Mouse (Mus musculus) frontal cortex, postnatal 14 days (tissue): ENCODE data around the gene D130052B06Rik.
A peak's percentile ranks its signal among the peaks of the same experiment; 100 is the strongest.

Source experiments
- DNase-seq, 2 experiments: peaks; one replicate each; pipeline ENCODE4 v3.0.0; 2022; ENCODE audit warnings: low spot score in 2 of 2

The D130052B06Rik gene

DNA sequence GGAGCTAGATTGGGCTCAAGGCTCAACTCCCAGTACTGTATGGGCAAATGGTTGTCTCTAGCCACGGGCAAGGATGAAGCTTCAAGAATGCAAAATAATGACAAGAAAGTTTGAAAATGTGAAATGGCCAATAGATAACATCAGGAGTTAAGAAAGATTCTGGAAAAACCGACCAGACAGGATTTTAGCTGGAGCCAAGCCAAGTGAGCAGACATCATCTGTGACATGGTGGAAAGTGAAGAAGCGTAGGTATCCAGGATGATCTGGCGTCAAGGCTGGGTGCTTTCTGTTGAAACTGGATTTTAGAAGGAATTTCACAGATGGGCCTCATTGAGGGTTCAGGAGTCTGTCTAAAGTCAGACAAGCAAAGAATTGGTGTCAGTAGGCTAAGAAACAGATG, at the start of gene D130052B06Rik:
Gene D130052B06Rik (plus strand): TSS at position 317 of the 400 bp plus-strand sequence.
- no peak for DNase-seq

DNA sequence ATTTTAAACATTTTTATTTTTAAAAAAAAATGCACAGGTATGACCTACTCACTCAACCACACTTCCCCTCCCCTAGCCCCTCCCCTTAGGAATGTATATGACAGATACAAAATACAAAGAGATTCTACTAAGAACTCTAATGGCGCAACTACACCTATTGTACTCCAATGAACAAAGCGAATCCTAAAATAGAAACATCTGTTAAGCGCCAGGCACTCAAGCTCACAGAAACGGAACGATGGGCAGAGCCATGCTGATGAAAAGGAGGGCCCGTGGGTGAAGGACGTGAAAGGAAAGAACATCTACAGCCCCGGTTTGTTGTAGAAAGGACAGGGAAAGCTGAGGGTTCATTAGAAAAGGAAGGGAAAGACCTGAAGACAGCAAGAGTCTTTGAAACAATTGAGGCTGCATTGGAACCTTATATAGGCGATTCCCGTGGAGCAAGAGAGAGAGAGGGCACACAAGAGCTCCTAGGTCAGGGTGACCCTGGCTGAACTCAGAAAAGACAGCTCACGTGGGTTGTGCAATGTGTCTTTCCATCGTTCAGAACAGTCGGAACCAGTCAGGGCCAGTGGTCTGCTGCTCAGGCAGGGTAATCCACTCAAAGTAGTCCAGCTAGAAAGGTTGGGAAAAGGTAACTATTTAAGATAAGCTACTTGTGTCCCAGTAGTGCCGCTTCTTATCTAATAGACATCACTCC, 48.1 kb upstream of the D130052B06Rik start:
- DNase-seq: no peak

- DNase-seq: no peak
Measured at GRCm38 (mm10) chr11:33554123-33554522, 45.0 kb upstream of the D130052B06Rik start.

DNA sequence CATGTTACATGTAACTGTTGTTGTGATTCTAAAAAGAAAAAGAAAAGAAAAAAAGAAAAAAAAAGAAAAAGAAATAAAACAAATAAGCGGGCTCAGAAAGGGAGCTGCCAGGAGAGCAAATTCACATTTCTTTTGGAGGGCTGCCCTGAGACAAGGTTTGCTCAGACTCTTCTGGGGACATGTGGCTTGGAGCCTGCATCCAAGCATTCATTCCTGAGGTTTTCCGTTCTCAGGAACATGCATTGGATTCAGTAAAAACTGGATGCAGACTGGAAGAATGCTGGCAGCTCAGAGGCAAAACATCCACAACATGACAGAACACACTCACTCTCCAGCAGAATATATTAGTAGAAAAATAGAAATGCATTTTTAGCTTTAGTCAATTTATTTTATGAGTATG, 35.2 kb upstream of the D130052B06Rik start:
- no peak for DNase-seq

DNA sequence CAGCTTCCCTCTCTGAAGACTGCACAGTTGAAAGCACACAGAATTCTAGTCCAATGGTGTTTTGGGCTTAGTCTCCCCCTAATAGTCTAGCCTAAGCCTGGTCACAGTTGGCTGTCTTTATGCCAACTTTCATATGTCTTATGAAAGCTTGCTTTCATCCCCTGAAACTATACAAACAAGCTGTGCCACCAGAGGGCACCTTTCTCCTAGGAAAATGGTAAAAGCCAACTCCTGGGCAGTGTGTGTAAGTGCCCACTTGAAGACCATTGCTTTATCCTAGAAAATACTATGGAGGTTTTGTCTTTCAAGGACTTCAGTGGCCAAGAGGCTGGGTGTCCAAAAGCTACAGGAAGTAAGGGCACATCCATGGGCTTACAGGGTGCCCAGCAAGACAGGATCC, 28.7 kb upstream of the D130052B06Rik start:
- peak in 1 of 2 experiments; percentile 9 for DNase-seq

GRCm38 (mm10) chr11:33574944-33575343, 24.2 kb upstream of the D130052B06Rik start:
- DNase-seq: no peak

DNA sequence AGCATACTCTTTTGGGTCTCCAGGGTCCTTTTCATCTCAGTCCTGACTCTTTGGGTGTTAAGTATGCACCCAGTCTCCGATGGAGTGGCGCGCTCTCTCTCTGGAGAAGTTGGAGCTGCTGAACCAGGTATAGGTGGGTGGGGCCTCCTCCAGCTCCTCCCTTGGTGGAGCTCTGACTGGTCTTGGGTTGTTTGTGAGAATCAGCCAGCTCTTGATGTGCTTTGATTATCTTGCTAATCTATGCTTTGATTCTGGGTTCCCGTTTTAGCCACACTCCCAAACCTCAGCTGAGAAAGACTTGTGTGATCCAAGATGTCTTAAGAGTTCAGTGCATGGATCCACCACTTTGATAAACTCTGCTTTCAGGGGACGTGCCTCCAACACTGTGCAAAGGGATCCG, 20.2 kb upstream of the D130052B06Rik start, which contains the start of gene Gabrp:
Gene Gabrp (minus strand): TSS at position 101 of the 400 bp plus-strand sequence.
- no peak for DNase-seq

DNA sequence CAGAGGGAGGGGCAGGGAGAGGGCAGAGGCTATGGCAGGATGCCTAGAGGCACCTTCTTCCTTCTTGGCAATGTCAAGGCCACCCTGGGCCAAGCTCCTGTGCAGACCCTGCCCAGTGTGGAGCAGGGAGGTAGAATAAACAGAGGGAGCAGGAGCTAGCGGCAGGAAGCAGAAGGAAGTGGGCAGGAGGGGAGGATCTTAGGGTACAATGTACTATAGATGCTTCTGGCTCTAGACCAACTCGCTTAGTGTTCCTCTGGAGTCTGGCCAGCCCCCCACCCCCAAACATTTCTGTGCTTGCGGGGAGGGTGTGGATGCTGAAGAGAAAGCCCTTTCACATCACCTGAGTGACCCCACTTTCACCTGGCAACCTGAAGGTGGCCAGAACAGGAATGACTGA, 19.5 kb upstream of the D130052B06Rik start:
- no peak for DNase-seq

DNA sequence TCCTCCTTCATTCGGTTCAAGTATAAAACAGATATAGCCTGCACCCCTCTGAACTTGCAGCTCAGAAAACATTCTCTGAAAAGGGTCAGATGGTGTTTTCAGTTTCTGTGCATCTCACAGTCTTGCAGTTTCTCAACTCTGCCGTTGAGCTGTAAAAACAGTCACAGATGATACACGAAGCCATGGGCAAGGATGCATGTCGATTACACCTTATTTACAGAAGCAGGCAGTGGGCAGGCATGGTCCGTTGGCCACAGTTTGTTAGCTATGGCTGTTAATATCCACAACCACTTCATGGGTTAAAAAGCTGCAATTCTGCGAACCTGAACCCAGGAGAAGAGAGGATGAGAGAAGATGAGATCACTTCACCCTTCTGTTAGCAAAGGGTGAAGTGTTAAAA, 12.5 kb upstream of the D130052B06Rik start:
- no peak for DNase-seq

DNA sequence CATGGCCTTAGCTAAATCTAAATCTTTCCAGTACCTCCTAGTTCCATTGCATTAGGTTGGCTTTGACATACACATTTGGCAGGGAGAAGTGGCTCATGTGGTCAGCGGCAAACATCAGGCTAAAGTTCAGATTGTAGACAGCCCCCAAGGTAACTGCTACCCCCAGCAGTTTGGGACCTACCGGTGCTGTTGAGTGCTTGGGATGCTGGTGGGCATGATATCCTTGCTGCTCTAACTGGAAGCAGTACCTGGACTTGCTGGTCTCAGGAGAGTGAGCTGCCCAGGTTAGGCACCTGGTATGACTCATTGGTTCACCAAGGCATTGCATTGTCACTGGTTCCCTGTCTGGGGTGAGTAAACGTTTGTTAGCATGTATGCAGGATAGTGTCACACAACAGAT, 8.3 kb upstream of the D130052B06Rik start:
- DNase-seq: no peak

DNA sequence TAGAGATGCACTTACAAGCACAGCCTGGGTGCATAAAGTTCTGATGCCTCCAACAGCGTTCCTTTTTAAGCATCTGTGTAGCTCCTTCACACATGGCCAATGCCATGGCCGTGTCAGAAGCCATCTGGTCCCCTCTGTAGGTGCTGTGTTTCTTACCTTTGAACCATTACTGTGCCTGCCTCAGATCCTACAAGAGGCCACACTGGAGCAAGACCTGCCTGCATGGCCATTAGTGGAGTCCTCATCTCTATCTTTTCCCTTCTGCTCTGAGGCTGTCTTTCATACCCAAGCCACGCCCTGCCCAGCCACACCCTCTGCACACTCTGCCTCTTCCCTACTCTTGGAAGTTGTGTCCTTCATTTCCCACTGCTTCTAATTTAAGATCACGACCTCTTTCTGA, 6.3 kb upstream of the D130052B06Rik start:
- no peak for DNase-seq

DNA sequence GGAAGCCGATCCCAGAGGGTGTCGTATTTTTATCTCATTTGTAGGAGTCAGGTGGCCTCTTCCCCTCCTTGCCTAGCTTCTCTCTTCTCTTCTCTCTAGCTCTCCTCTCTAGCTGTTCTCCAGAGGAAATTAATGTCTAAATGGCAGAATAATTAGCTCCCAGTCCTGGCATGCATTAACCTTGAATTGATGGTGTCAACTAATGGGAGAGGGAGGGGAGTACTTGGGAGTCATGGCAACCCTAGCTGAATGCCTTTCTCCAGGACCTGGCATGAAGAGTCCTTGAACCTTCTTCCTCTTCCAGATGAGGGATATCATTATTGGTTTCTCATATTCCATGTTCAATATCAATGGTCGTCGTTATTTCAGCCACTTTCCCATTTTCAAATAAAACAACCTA, 2.4 kb upstream of the D130052B06Rik start:
- DNase-seq: no peak

DNA sequence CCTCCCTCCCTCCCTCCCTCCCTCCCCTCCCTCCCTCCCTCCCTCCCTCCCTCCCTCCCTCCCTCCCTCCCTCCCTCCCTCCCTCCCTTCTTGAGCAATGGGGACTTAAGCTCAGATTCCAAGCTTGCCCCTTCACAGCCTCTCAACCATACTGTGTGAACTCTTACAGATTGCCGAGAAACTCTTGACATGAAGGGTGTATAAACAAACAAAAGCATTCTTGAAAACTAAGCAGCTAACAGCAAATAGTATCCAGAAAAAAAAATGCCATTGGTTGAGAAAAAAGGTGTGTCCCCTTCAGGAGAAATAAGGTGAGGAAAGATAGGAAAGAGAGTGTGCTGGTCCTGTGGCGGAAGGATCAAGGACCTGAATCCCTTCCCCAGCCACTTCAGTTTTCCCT, 4.1 kb downstream of the D130052B06Rik start:
- no peak for DNase-seq

GRCm38 (mm10) chr11:33607784-33608183, 8.7 kb downstream of the D130052B06Rik start:
- no peak for DNase-seq

DNA sequence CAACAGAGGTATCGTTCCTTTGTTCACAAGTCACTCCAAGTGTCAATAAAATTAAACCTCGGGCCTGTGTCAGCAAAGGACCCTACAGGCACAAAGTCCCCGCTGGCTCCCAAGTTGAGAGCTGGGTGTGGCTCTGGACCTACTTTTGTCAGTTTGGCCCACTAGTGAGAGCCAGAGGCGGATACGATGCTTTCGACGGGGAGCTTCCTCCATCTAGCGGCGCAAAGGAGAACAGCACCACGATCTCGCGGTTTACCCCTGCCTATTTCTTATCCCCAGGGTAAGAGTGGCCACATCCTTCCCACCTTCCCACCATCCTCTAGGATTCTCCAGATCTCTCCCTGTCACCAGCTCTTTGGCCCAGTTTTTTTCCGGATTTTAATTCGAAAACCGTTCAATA, 15.1 kb downstream of the D130052B06Rik start:
- peak; percentile 55 to 74 for DNase-seq

GRCm38 (mm10) chr11:33627136-33627742, 28.1 kb downstream of the D130052B06Rik start:
- DNase-seq: no peak

- no peak for DNase-seq
Measured at GRCm38 (mm10) chr11:33637107-33637506, 38.0 kb downstream of the D130052B06Rik start.

DNA sequence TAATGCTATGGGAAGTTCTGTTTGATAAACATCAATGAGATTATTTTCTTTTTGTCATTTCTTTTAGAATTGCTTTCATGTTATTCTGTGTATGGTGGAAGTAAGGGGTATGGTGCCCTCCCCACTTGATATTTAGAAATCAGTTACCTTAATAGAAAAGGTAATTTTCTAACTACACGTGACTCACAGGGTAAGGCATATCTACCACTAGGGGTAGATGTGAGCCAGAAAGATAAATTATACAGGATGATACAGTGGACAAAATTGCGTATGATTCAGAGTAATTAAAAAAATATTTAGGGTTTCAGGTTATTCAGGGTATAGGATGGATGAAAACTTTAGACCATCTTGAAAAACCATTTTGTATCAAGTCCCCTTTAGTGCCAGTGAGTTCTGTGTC, 50.3 kb downstream of the D130052B06Rik start:
- no peak for DNase-seq

DNA sequence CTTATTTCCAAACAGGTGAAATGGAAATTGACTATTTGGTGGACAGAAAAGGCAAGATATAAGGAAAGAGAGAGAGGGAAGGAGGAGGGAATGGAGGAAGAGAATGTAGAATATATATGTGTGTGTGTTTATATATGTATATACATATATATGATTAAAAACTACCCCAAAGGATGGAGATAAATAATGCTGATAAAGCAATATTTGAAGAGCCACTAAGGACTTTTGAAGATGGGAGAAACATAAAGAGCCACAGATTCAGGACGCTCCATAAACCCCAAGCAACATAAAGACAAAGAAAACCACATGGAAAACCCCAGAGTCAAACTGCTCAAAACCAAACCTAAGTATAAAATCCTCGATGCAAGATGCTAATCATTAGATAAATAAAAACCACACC, 55.4 kb downstream of the D130052B06Rik start:
- DNase-seq: no peak

- DNase-seq: no peak
Measured at GRCm38 (mm10) chr11:33655221-33655620, 56.1 kb downstream of the D130052B06Rik start.

GRCm38 (mm10) chr11:33655861-33656593, 56.9 kb downstream of the D130052B06Rik start:
- DNase-seq: no peak

DNA sequence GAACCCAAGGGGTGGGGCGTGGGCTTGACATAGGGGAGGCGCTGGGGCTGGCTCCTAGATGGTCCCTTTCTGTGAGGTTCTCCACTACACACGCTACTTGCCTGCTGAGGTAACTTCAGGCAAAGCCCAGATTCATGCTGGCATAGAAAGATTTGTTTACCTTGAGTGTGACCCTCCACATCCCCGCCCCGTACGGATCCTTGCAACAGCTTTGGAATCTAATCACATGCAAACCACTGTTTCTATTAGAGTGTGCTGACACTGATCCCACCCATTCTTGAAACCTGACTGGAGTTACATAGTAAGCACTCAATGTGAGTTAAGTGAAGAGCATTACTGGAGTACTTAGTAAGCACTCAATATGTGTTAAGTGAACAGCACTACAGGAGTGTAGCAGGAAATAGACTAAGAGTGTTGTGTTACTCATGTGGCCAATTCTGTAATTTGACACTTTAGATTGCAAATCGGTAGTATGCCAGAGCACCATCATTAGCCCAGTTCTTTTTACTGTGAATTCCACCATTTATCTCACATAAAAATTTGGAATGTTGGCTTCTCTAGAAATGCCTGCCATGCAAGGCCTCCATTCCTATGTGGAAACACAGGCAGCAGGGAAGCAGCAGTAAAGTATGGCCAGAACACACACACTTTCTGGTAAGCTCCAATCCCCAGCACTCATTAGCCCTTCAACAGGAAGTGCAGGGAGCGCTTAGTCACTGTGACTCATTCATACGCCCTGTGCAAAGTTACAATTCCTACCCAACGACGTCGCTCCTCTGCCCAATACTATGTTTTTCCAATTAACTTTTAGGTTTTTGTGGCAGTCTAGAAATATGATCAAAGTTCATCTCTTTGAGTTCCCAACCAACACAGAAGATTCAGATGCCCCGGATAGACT, 61.2 kb downstream of the D130052B06Rik start:
- no peak for DNase-seq
